Mouse (Mus musculus): Measurements from ENCODE around the gene Gramd1a.

The Gramd1a gene

DNA sequence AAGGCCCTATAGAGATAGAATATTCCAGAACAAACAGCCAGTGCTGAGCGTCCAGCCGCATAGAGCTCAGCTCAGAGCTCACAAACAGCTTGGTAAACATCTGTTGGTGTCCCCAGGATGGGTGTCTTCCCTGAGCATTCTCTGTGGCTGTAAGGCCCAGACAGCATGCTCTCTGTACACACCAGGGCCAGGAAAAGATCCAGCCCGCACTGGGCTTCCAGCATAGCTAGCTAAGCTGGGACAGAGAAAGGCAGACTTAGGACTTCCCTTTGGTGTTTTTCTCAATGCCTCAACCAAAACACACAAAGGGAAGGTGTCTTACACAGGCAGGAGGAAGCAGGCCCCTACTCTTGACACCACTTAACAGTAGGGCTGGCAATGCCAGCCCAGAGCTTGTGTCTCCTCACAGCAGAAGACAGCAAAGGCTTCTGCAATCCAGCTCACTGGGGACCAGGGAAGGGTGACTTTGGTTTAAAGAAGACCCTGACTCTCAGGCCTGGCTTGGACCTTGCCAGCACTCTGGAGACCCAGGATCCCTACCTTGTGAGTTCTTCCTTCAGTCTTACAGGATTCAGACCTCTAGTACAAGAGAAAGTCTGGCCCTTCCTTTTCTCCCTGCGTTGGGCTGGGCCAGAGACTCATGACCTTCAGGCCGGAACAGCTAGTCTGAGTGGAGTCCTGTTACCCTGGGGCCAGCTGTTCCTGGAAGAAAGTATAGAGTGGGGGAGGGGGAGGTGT is at the start of gene Gramd1a:
Gramd1a (minus strand) TSS at position 601 of the 738 bp plus-strand sequence.
- peak; percentile 39 to 44 for DNase-seq (ENCODE audit: low spot score in 2 of 2)

DNA sequence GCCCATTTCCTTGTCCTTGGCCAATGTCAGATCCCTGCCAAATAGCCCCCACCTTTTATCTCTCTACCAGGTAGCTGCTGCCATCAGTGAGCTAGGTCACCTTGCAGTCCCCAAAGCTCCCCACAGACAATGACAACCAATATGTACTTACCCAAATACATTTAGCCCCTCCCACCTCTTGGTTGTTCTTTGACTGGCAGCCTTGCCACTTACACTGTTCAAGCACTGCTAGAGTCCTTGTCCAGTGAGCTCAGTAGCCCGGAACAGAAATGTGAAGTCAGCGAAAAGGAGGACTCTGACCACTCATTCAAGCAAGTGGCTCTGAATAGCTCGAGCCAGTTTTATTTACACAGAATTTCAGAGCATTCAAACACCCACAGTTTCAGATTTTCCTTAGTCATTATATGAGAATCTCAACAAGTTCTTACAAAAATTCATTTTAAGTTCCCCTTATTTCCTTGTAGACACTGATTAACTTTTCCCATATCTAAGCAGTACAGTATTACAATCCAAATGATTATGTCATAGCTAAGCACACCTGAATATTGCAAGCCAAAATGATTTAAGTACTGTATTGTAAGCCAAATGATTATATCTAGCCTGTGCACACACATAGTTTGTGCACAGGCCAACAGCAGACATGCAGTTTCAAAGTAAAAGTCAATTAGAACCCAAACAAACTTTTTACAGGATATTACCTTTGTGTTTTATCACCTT is 40.1 kb upstream of the Gramd1a start:
- DNase-seq (ENCODE audit: low spot score in 2 of 2): no peak

- DNase-seq (ENCODE audit: low spot score in 2 of 2): peak; percentile 13 to 25
Observed at GRCm38 (mm10) chr7:31184711-31185110, 29.0 kb upstream of the Gramd1a start.

DNA sequence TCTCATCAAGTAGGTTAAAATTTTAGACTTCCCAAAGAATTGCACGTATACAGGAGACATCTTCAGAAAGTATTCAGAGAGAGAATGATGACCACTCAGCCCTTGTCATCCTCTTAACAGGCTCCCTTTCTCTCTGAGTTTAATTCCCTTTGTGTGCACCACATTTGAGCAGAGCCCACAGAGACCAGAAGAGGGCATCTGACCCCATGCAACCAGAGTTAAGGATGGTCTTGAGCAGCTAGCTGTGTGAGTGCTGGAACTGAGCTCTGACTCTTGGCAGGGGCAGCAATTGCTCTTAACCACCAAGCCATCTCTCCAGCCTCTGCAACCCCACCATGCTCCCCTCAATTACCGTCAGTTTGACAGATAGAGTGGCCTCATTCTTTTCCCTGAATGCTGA is 27.2 kb upstream of the Gramd1a start:
- no peak for DNase-seq (ENCODE audit: low spot score in 2 of 2)

- DNase-seq (ENCODE audit: low spot score in 2 of 2): peak in 1 of 2 experiments; percentile 66
Observed at GRCm38 (mm10) chr7:31176886-31177763, 21.4 kb upstream of the Gramd1a start.

DNA sequence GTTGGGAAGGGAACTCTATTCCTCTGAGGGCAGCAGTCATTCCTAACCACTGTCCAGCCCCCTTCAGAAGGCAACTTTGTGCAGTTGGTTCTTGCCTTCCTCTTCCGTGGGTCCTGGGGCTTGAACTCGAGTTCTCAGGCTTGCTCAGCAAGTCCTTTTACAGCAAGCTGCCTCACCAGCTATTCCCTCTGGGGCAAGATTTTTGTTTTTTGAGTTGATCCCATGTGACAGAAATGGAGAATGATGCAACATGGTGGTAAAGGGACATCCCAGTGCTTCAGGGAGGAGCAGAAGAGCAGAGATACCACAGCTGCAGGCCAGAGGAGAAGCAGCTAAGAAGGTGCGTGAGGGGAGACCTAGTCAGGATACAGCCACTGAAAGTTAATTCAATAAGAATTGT is 19.4 kb upstream of the Gramd1a start:
- no peak for DNase-seq (ENCODE audit: low spot score in 2 of 2)

DNA sequence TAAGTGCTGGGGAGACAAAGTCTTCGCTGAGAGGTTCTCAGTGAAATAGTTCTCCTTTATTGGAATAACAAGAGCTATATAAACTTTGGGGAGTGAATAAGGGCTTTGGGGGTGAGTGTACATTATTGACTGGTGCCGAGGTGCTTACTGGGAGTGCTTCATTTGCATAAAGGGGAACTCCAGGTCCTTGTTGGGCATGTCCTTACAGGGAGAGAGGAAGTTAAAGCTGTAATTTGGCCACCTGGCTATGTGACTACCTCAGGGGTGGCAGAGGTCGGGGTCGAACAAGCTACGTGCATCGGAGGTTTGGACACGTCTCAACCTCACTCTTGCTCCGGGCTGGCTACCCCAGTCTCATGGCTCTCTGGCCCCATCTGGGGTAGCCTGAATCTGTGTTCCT is 18.8 kb upstream of the Gramd1a start:
- no peak for DNase-seq (ENCODE audit: low spot score in 2 of 2)

DNA sequence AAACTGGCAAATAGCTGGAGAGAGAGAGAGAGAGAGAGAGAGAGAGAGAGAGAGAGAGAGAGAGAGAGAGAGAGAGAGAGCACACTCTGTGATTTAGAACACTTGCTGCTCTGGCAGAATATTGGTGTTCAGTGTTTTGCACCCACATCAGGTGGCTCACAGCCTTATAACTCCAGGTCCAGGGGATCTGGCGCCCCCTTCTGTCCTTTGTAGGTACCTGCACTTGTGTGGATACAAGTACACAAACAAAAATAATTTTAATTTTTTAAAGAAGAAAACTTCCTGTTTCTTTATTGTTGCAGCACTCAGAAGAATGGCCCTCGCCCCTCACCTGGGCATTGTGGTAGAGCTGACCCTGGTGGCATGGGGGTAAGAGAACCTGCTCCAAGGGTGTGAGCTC is 16.5 kb upstream of the Gramd1a start:
- no peak for DNase-seq (ENCODE audit: low spot score in 2 of 2)

- DNase-seq (ENCODE audit: low spot score in 2 of 2): no peak
Observed at GRCm38 (mm10) chr7:31170520-31170919, 14.8 kb upstream of the Gramd1a start.

DNA sequence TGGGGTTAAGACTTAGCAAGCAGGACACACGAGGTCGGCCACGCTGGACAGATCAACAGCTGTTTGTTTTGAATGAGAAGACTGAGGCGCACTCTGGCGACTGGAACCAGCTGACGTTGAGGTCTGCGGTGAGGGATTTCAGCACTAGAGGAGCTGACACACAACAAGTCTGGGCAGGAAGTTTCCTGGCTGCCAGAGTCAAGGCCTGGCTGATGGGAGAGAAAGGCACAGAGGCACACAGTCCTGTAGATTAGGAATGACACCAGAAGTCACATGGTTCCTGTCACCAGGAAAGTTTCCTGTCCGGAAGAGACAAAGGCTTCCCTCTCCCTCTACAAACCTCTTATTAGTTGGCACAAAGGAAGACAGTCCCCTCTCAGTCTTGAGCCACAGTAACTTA is 12.7 kb upstream of the Gramd1a start:
- peak in 1 of 2 experiments; percentile 42 for DNase-seq (ENCODE audit: low spot score in 2 of 2)

GRCm38 (mm10) chr7:31164748-31165147 is 9.1 kb upstream of the Gramd1a start:
- DNase-seq (ENCODE audit: low spot score in 2 of 2): no peak

DNA sequence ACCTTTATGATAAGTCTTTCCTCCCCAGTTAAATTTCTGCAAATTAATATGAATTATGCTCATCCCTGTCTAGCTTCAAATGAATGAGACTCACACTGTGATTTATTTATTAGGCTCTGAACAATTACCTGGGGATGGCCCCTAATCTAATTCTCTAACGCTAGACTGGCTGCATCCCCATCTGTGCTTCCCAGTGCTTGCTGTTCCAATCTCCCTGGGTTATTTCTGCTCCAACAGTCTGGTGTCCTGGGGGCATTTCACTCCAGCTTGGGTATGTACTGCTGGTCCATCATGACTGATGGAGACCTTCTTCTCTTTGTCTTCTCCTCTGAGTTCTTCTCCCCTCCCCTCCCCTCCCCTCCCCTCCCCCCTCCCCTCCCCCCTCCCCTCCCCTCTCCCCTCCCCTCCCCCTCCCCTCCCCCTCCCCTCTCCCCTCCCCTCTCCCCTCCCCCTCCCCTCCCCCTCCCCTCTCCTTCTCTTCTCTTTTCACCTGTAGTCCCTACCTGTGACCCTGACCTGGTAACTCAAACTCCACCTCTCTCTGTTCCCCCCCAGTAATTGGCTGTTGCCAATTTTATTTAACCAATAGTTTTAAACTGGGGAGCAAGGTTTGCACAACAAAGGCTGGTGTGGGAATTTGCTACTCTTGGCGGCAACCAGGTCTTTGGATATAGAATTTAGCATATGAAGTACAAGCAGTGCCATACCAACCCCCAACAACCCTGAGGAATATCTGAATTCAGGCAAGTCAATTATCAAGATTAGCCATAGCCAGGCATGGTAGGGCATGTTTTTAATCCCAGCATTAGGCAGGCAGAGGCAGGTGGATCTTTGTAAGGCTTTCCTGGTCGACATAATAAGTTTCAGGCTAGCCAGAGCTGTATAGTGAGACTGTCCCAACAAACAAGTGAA is 8.2 kb upstream of the Gramd1a start:
- no peak for DNase-seq (ENCODE audit: low spot score in 2 of 2)

GRCm38 (mm10) chr7:31162324-31162723 is 6.6 kb upstream of the Gramd1a start:
- DNase-seq (ENCODE audit: low spot score in 2 of 2): no peak

- no peak for DNase-seq (ENCODE audit: low spot score in 2 of 2)
Observed at GRCm38 (mm10) chr7:31161831-31162230, 6.1 kb upstream of the Gramd1a start.

GRCm38 (mm10) chr7:31161246-31161645 is 5.5 kb upstream of the Gramd1a start:
- no peak for DNase-seq (ENCODE audit: low spot score in 2 of 2)

GRCm38 (mm10) chr7:31160763-31161162 is 5.1 kb upstream of the Gramd1a start:
- DNase-seq (ENCODE audit: low spot score in 2 of 2): no peak

DNA sequence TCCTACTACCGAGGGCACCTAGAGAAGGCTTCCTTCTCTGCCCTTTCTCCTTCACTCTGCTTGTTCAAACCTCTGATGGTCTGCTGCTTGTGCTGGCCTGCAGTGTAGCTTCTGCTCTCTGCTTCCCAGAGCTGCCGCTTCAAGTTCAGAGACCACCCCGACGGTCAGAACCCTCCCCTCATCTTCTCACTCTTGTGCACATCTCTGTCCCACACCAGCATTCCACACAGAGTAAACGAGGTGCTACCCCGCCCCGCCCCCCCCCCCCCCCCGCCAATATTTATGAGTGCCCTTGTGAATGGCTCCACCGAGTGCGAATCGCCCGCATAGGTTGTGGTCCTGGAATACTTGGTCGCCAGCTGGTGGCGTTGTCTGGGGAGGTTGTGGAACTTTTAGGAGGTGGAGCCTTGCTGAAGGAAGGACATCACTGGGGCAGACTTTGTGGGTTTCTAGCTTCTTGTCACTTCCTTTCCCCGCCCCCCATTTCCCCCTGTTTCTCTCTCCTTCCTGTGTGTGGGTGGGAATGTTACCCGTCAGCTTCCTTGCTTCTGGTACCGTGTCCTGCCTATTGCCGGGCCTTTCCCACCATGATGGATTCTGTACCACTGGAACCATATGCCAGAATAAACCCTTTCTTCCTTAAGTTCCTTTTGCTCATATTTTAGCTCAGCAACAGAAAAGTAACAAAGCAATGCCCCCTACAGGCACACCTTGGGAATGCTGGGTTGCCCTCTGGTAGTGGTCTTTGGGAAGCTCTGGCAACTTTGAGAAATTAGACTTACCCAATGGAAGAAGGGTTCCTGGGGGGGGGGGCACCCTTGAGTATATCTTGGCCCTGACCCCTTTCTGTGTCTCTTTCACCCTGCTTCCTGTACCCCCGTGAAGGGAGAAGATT is 585 bp upstream of the Gramd1a start:
- peak in 1 of 2 experiments; percentile 45 for DNase-seq (ENCODE audit: low spot score in 2 of 2)

DNA sequence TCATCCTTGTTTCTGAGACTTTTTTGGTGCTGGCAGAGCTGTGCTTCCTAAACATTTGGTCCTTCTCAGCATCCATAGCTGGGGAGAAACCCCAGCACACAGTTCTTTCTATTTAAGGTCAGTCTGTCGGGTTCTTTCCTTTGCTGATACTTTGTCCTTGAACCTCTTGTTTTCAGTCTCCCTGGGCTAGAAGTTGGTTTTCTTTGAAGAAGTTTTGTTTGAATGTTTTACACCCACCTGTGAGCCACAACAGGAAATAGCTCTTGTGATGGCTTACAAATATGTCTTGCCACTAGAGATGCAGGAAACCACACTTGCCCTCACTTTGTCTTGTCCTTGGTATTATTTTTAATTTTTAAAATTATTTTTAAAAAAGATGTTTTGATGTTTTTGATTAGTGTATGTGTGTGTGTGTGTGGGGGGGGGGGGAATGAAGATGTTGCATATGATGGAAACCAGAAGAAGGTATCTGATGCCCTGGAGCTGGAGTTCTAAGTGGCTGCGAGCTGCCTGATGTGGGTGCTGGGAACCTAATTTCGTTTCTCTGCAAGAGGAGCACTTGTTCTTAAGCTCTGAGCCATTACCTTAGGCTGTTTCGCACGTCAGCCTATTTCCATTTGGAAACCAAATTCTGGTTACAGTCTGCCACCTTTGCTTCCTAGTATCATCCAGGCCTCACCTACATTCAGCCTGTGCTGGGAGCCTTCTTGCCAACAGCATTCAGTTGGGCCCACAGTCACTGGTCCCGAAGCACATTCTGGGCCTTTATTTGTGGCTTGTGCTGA is 2.0 kb downstream of the Gramd1a start:
- no peak for DNase-seq (ENCODE audit: low spot score in 2 of 2)

Measured in heart, adult 9 months (tissue).